Mouse (Mus musculus): ENCODE results near the gene Atp6v0d1. TPM values are rescaled to one million over a fixed set of nuclear protein-coding genes. Genes with fewer than 3 reads are reported as not detected.
A peak's percentile ranks its signal among the peaks of the same experiment; 100 is the strongest.

The Atp6v0d1 gene
- polyA plus RNA-seq, 2 experiments = 40.1 to 46.3 TPM

DNA sequence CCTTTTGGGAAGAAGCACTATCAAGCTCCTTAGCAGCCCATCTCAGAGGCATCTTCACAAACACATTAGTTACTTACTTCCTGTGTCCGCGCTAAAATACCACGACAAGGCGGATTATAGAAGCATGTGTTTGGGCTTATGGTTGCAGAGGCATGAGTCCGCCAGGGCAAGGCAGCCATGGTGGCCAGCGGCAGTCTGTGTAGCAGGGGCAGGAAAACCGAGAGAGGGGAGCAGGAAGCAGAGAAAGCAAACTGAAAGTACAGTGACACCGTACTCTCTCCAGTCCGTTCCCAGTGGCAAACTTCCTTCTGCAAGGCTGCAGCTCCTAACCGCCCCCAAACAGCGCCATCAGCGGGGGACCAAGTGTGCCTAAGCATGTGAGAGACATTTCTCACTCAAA, 66.1 kb downstream of the Atp6v0d1 start:
- peak overlapping the region; percentile 51 for H3K4me2 ChIP-seq (ENCODE audit: low read depth)
- peak overlapping the region; percentile 34 to 43; a peak in 3 of 4 replicates for H3K4me3 ChIP-seq (ENCODE audit: insufficient read depth in 1 of 2, low read depth in 2 of 2, low read length in 2 of 2)
- H3K9ac ChIP-seq (replicated peaks) = peak overlapping the region; percentile 13; the same call in 1 of the 2 replicates
- no peaks in the 10 kb centered on the region for H3K36me3 ChIP-seq (replicated peaks; ENCODE audit: control insufficient read depth, insufficient read depth, low read depth)
- no peak for DNase-seq (ENCODE audit: low read depth in 3 of 3, low spot score in 3 of 3)
- TF ChIP-seq EP300 (IDR thresholded peaks at IDR 0.05; ENCODE audit: low read depth) (no peak), CTCF (IDR thresholded peaks at IDR 0.05; ENCODE audit: low read depth) (no peak)
- ATAC-seq (ENCODE audit: insufficient read depth) = no peak
- H3K4me1 ChIP-seq (replicated peaks; ENCODE audit: control insufficient read depth in 2 of 2, insufficient read depth in 2 of 2, low read length in 1 of 2) = peaks cover 0 to 10% of the 10 kb centered on the region in 2 experiments; a peak in 2 of 4 replicates
- H3K9me3 ChIP-seq (ENCODE audit: control insufficient read depth, low read length) = no peaks in the 10 kb centered on the region
- no peaks in the 10 kb centered on the region; the same call in 1 of the 2 replicates for H3K27me3 ChIP-seq (ENCODE audit: control insufficient read depth, insufficient read depth, low read length)
- H3K27ac ChIP-seq = no peak overlapping the region
- WGBS (ENCODE audit: insufficient replicate concordance) = 32% methylated on average over 12 of the region's 12 CpGs

DNA sequence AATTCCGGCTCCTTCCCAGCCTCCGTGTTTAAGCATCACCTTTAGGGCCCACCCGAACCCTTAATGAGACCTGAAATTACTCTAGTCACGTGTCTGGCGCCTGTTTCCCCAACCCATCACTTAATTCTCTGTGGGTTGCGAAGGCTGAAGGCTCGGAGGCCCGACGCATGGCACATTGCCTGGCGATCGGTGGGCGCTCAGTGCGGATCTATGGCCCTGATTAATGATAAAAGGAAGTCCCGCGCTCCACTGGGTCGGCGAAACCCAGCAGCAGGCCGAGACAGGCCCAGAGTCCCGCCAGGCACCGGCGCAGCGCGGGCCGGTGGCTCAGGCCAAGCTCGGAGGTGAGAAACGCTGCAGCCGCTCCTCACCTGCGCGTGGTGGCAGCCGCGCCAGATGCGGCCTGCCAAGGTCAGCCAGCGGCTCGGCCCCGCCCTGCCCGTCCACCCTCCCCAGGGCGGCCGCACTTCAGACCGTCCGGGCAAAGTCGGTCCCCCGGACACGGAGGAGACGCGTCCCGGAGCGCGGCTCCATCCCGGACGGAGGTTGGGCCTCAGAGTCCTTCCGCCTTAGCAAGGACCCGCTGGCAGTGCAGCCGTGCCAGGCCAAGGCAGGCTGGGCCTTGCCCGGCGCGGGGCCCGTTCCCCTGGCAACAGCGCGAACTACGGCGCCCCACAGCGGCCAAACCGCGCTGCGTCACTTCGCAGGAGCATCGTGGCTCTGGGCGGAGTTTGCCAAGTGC, 69.2 kb downstream of the Atp6v0d1 start, which contains the start of gene Zdhhc1:
TSS of gene Zdhhc1 (minus strand) at position 464 of the 742 bp plus-strand sequence.
- no peaks in the 10 kb centered on the region for H3K27me3 ChIP-seq (ENCODE audit: control insufficient read depth, insufficient read depth, low read length)
- peak within 1 kb of the TSS; percentile 43 for H3K9ac ChIP-seq (replicated peaks)
- peak within 1 kb of the TSS; percentile 84 for H3K4me2 ChIP-seq (ENCODE audit: low read depth)
- TF ChIP-seq CTCF (IDR thresholded peaks at IDR 0.05; ENCODE audit: low read depth) (peak; percentile 75), EP300 (IDR thresholded peaks at IDR 0.05; ENCODE audit: low read depth) (no peak)
- peaks cover 0 to 11% of the 10 kb centered on the region in 2 experiments; a peak in 2 of 4 replicates for H3K4me1 ChIP-seq (replicated peaks; ENCODE audit: control insufficient read depth in 2 of 2, insufficient read depth in 2 of 2, low read length in 1 of 2)
- H3K36me3 ChIP-seq (replicated peaks; ENCODE audit: control insufficient read depth, insufficient read depth, low read depth) = no peaks in the 10 kb centered on the region
- ATAC-seq (ENCODE audit: insufficient read depth) = peak; percentile 85
- H3K4me3 ChIP-seq (ENCODE audit: insufficient read depth in 1 of 2, low read depth in 2 of 2, low read length in 2 of 2) = peak within 1 kb of the TSS; percentile 65 to 70
- 2% methylated on average over 68 of the region's 68 CpGs for WGBS (ENCODE audit: insufficient replicate concordance)
- peak; percentile 25 to 38 (median 38) for DNase-seq (ENCODE audit: low read depth in 3 of 3, low spot score in 3 of 3)
- H3K27ac ChIP-seq = no peak within 1 kb of the TSS
- H3K9me3 ChIP-seq (ENCODE audit: control insufficient read depth, low read length) = no peaks in the 10 kb centered on the region

DNA sequence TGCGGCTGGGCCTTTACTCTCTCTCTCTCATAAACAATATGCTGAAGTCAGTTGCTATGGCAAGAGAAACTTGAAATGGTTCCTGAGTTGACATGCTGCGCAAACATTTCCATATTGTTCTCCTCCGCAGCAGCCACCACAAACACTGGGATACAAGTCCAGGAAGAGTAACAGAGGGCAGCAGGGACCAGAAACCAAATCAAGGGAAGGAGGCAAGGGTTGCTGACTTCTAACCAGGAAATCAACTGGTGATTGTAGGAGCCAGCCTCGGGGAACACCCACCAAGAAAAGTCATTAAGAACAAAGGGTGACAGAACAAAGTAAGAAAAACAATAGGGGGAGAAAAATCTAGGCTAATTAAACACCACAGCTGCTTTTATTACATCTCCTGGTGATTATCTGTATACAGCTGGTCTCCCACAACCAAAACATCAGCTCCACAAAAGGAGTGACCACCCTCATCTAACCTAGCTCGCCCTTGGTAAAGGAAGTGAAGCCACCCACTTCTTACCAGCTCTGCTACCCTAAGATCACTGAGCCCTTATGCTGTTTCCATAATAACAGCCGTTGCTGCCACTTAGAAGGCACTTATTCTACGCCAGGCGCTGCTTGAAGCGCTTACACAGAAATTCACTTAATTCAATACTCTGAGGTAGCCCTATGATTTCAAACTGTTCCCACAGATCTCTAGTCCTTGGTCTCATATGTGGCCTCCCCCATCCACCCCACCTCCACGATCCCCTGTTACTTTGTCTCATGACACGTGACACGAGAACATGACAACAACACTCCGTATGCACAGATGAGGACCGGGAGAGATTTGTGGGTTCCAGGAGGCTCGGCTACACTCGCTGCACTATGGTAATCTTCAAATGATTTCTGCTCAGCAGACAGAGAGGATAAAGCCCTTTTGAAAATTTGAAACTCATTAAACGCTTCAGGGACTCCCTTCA, 70.2 kb downstream of the Atp6v0d1 start:
- Histone ChIP-seq H3K4me3 (ENCODE audit: insufficient read depth in 1 of 2, low read depth in 2 of 2, low read length in 2 of 2) (peak overlapping the region in 1 of 2 experiments; percentile 65; a peak in 1 of 4 replicates), H3K4me1 (replicated peaks; ENCODE audit: control insufficient read depth in 2 of 2, insufficient read depth in 2 of 2, low read length in 1 of 2) (peaks cover 0 to 18% of the 10 kb centered on the region in 2 experiments; a peak in 2 of 4 replicates), H3K9me3 (ENCODE audit: control insufficient read depth, low read length) (no peaks in the 10 kb centered on the region), H3K4me2 (ENCODE audit: low read depth) (peak overlapping the region; percentile 84), H3K36me3 (replicated peaks; ENCODE audit: control insufficient read depth, insufficient read depth, low read depth) (no peaks in the 10 kb centered on the region), H3K27me3 (ENCODE audit: control insufficient read depth, insufficient read depth, low read length) (no peaks in the 10 kb centered on the region), H3K9ac (replicated peaks) (no peak overlapping the region), H3K27ac (no peak overlapping the region)
- ATAC-seq (ENCODE audit: insufficient read depth) = no peak
- DNase-seq (ENCODE audit: low read depth in 3 of 3, low spot score in 3 of 3) = no peak
- no peak for TF ChIP-seq EP300 (IDR thresholded peaks at IDR 0.05; ENCODE audit: low read depth)
- no peak for TF ChIP-seq CTCF (IDR thresholded peaks at IDR 0.05; ENCODE audit: low read depth)
- 56% methylated on average over 17 of the region's 17 CpGs for WGBS (ENCODE audit: insufficient replicate concordance)

DNA sequence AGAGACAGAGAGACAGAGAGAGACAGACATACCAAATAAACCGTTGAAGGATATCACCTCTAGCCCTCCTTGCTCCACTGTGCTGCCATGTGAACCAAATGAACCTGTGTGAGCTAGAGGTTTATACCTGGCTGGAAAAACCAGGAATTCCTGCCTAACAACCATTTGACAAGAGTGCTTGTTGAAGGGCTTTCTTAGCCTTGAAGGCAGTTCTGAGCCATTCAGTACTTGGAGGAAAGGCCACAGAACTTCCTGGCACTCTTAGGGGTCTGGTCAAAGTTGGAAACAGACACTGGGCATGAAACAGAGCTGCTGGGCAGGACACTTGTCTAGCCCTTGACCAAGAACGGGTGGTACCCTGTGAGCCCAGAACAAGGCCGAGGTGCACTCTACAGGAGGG, 71.3 kb downstream of the Atp6v0d1 start:
- H3K9me3 ChIP-seq (ENCODE audit: control insufficient read depth, low read length) = no peaks in the 10 kb centered on the region
- no peaks in the 10 kb centered on the region for H3K36me3 ChIP-seq (replicated peaks; ENCODE audit: control insufficient read depth, insufficient read depth, low read depth)
- DNase-seq (ENCODE audit: low read depth in 3 of 3, low spot score in 3 of 3) = no peak
- TF ChIP-seq EP300 (IDR thresholded peaks at IDR 0.05; ENCODE audit: low read depth) = no peak
- no peak overlapping the region for H3K4me2 ChIP-seq (ENCODE audit: low read depth)
- H3K27ac ChIP-seq = no peak overlapping the region
- 65% methylated on average over 3 of the region's 3 CpGs for WGBS (ENCODE audit: insufficient replicate concordance)
- no peak overlapping the region for H3K9ac ChIP-seq (replicated peaks)
- no peaks in the 10 kb centered on the region for H3K27me3 ChIP-seq (ENCODE audit: control insufficient read depth, insufficient read depth, low read length)
- H3K4me1 ChIP-seq (replicated peaks; ENCODE audit: control insufficient read depth in 2 of 2, insufficient read depth in 2 of 2, low read length in 1 of 2) = peaks cover 0 to 18% of the 10 kb centered on the region in 2 experiments; a peak in 2 of 4 replicates
- no peak for ATAC-seq (ENCODE audit: insufficient read depth)
- H3K4me3 ChIP-seq (ENCODE audit: insufficient read depth in 1 of 2, low read depth in 2 of 2, low read length in 2 of 2) = no peak overlapping the region
